Mouse (Mus musculus): ENCODE data around the gene 5031410I06Rik. TPM values are rescaled to one million over a fixed set of nuclear protein-coding genes. Genes with fewer than 3 reads are reported as not detected.
"Not testable (repeated sequence)": the region's sequence is repeated elsewhere in the genome, so short reads cannot be mapped to it uniquely, and the experiment has no call there.

Gene 5031410I06Rik
- polyA plus RNA-seq (2015; fragmentation: Nextera tagmentation; extraction: Ambion mirVana), result 0.14 and 0.15 TPM in 2 replicates

- not testable (repeated sequence) for H3K4me1 ChIP-seq; ATAC-seq (replicated peaks); H3K27me3 ChIP-seq (replicated peaks); H3K4me2 ChIP-seq; H3K4me3 ChIP-seq; H3K9ac ChIP-seq; H3K36me3 ChIP-seq (replicated peaks); H3K9me3 ChIP-seq; H3K27ac ChIP-seq
- WGBS, result no CpG with 5 or more reads among the region's 3 CpGs
Measured at GRCm38 (mm10) chr5:26105262-26105661, at the start of gene 5031410I06Rik. 5031410I06Rik (minus strand) TSS chr5:26105362.

- Histone ChIP-seq H3K4me2 (no peak overlapping the region), H3K36me3 (replicated peaks) (no peaks in the 10 kb centered on the region), H3K4me3 (no peak overlapping the region), H3K9ac (no peak overlapping the region), H3K4me1 (0 out of 2 replicates have a peak, but pooled peaks cover 3% of the 10 kb centered on the region), H3K9me3 (no peaks in the 10 kb centered on the region), H3K27me3 (replicated peaks) (no peaks in the 10 kb centered on the region), H3K27ac (no peak overlapping the region)
- no peak for ATAC-seq (replicated peaks)
- WGBS, result 73% methylated on average over 6 of the region's 6 CpGs
Measured at GRCm38 (mm10) chr5:26142891-26143290, 37.7 kb upstream of the 5031410I06Rik start.

GRCm38 (mm10) chr5:26121321-26121720 lies 16.2 kb upstream of the 5031410I06Rik start, which contains the start of gene Gm10220:
Gm10220 (minus strand) TSS chr5:26121421.
- not testable (repeated sequence) for H3K27ac ChIP-seq; H3K4me3 ChIP-seq; ATAC-seq (replicated peaks); H3K9me3 ChIP-seq; H3K9ac ChIP-seq; H3K4me1 ChIP-seq; H3K4me2 ChIP-seq; H3K27me3 ChIP-seq (replicated peaks); H3K36me3 ChIP-seq (replicated peaks)
- whole genome bisulfite sequencing, result no CpG with 5 or more reads among the region's 3 CpGs

- not testable (repeated sequence) for H3K4me3 ChIP-seq; H3K9me3 ChIP-seq; H3K27ac ChIP-seq; H3K4me1 ChIP-seq; H3K36me3 ChIP-seq (replicated peaks); ATAC-seq (replicated peaks); H3K4me2 ChIP-seq; H3K27me3 ChIP-seq (replicated peaks); H3K9ac ChIP-seq
- whole genome bisulfite sequencing, result 67% methylated on average over 1 of the region's 1 CpGs
Measured at GRCm38 (mm10) chr5:26089191-26089590, 16.0 kb downstream of the 5031410I06Rik start, which contains the start of gene Gm10471. Gm10471 (minus strand) TSS chr5:26089291.

- H3K27ac ChIP-seq; H3K36me3 ChIP-seq (replicated peaks); H3K9ac ChIP-seq; ATAC-seq (replicated peaks); H3K27me3 ChIP-seq (replicated peaks); H3K4me3 ChIP-seq; H3K4me1 ChIP-seq; H3K9me3 ChIP-seq; H3K4me2 ChIP-seq: not testable (repeated sequence)
Measured at GRCm38 (mm10) chr5:26079023-26079422, 26.1 kb downstream of the 5031410I06Rik start.

- Histone ChIP-seq H3K4me3 (no peak overlapping the region), H3K36me3 (replicated peaks) (no peaks in the 10 kb centered on the region), H3K4me1 (no peaks in the 10 kb centered on the region), H3K9ac (no peak overlapping the region), H3K4me2 (no peak overlapping the region), H3K9me3 (no peaks in the 10 kb centered on the region), H3K27ac (no peak overlapping the region), H3K27me3 (replicated peaks) (no peaks in the 10 kb centered on the region)
- no peak for ATAC-seq (replicated peaks)
- 91% methylated on average over 24 of the region's 24 CpGs for WGBS
Measured at GRCm38 (mm10) chr5:26070716-26071115, 34.4 kb downstream of the 5031410I06Rik start.

GRCm38 (mm10) chr5:26058481-26058880 lies 46.7 kb downstream of the 5031410I06Rik start, which contains the start of gene Gm7347:
Gm7347 (minus strand) TSS chr5:26058581.
- not testable (repeated sequence) for H3K4me2 ChIP-seq; H3K27ac ChIP-seq; ATAC-seq (replicated peaks); H3K9ac ChIP-seq; H3K4me1 ChIP-seq; H3K4me3 ChIP-seq; H3K36me3 ChIP-seq (replicated peaks); H3K27me3 ChIP-seq (replicated peaks); H3K9me3 ChIP-seq
- no CpG with 5 or more reads among the region's 2 CpGs for WGBS

Other genes with a start within 250 kb of the 5031410I06Rik start
- 0.08 and 0.09 TPM in 2 replicates for gene Gm21663, start 163.0 kb downstream of the 5031410I06Rik start, polyA plus RNA-seq (2015; fragmentation: Nextera tagmentation; extraction: Ambion mirVana)
- gene Gm21671, start 150.9 kb downstream of the 5031410I06Rik start, polyA plus RNA-seq (2015; fragmentation: Nextera tagmentation; extraction: Ambion mirVana), result 0.12 and 0.27 TPM in 2 replicates
- gene Gm21680, start 132.7 kb downstream of the 5031410I06Rik start, polyA plus RNA-seq (2015; fragmentation: Nextera tagmentation; extraction: Ambion mirVana), result 0.11 and 0.14 TPM in 2 replicates
- gene Gm21698, start 116.7 kb downstream of the 5031410I06Rik start, polyA plus RNA-seq (2015; fragmentation: Nextera tagmentation; extraction: Ambion mirVana), result 0.09 and 0.46 TPM in 2 replicates
- 0.18 and 0.70 TPM in 2 replicates for gene Gm1979, start 100.6 kb downstream of the 5031410I06Rik start, polyA plus RNA-seq (2015; fragmentation: Nextera tagmentation; extraction: Ambion mirVana)
- gene Gm5862, start 82.4 kb downstream of the 5031410I06Rik start, polyA plus RNA-seq (2015; fragmentation: Nextera tagmentation; extraction: Ambion mirVana), result not detected in 2 replicates
- 0.17 and 0.23 TPM in 2 replicates for gene Speer4a, start 65.8 kb downstream of the 5031410I06Rik start, polyA plus RNA-seq (2015; fragmentation: Nextera tagmentation; extraction: Ambion mirVana)
- gene Gm7347, start 46.8 kb downstream of the 5031410I06Rik start, polyA plus RNA-seq (2015; fragmentation: Nextera tagmentation; extraction: Ambion mirVana), result 0.14 and 0.19 TPM in 2 replicates
- 0.05 TPM in 1 of 2 replicates, not detected in the other for gene Gm10471, start 16.1 kb downstream of the 5031410I06Rik start, polyA plus RNA-seq (2015; fragmentation: Nextera tagmentation; extraction: Ambion mirVana)
- 0.15 and 0.23 TPM in 2 replicates for gene Gm10220, start 16.1 kb upstream of the 5031410I06Rik start, polyA plus RNA-seq (2015; fragmentation: Nextera tagmentation; extraction: Ambion mirVana)
- 0.18 and 0.46 TPM in 2 replicates for gene Gm7361, start 152.3 kb upstream of the 5031410I06Rik start, polyA plus RNA-seq (2015; fragmentation: Nextera tagmentation; extraction: Ambion mirVana)